Mouse (Mus musculus) lung, postnatal 0 days (tissue): ENCODE measurements around the gene Cyp17a1.

Experiments used
- CTCF ChIP-seq: IDR thresholded peaks from 2 replicates; pipeline ENCODE4 v1.5.1; 2016; ENCODE audit warnings: antibody characterized with exemption, mild to moderate bottlenecking
- EP300 ChIP-seq: IDR thresholded peaks from 2 replicates; pipeline ENCODE4 v1.6.1; 2016; ENCODE audit warnings: antibody characterized with exemption, mild to moderate bottlenecking, control low read depth

GRCm38 (mm10) chr19:46629807-46630206 is 43.2 kb downstream of the Cyp17a1 start:
- TF ChIP-seq CTCF, result no peak
- TF ChIP-seq EP300, result no peak
